Mouse (Mus musculus): ENCODE measurements around the gene Ccdc126.

DNA sequence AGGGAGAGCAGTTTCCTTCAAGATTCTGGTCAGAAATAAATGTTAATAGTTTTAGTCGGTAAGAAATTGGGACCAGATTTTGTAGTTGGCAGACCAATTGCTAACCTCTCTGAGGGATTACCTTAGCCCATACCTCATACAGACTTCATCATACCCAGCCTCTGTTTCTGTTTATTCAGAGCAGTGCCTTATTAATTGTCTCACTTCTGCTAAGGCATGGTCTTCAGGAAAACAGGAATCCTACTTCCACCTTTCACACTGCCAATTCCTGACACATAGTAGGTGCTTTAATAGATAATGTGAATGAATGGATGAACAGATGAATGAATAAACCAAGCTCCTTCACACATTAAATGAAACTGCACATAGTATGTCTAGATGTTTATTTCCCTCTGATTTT, 6.2 kb downstream of the Ccdc126 start:
- TF ChIP-seq POLR2A (IDR thresholded peaks at IDR 0.05; ENCODE audit: extremely low read depth, insufficient read depth, low read length) (no peak), CTCF (IDR thresholded peaks at IDR 0.05; ENCODE audit: low read depth, low read length) (no peak)
